Comparison of ENCODE assay signal across 25 mouse cellular contexts in genomic region chr5:151251656-151252055, GRCm38 (mm10). TPM values are rescaled to one million over a fixed set of nuclear protein-coding genes. Genes with fewer than 3 reads are reported as not detected.
DNase-seq lines count a peak whose midpoint lies in the region; ATAC-seq lines count a peak whose summit lies in the region.
"Had no signal": no experiment of that assay in that cellular context is flagged by ENCODE, and none has a peak within 500 bp of the region (broad histone marks: within the 10 kb centered on the region; RNA-seq: fewer than 3 reads in every experiment).

No protein-coding gene starts in this region.

- no peak for DNase-seq in lung, postnatal 14 days
- DNase-seq in brain, adult 2 months (ENCODE audit: low read depth, low spot score) = peak; percentile 14
- DNase-seq in adipocyte (ENCODE audit: low spot score) = no peak
- DNase-seq in limb, embryonic 10.5 days (ENCODE audit: low spot score) = no peak
- DNase-seq in adrenal gland, adult 2 months = no peak
- DNase-seq: adrenal gland, postnatal 14 days; B cell, adult 2 months; cerebellum, adult 11-12 months; gastrocnemius, adult 2 months; kidney, postnatal 14 days; lung, postnatal 36 days; right cerebral cortex, adult 18-20 months; spleen, adult 18-20 months; thymus, postnatal 36 days had no signal

- H3K27ac ChIP-seq in lung, embryonic 16.5 days (ENCODE audit: low read length) = no peak overlapping the region
- no peak overlapping the region for H3K27ac ChIP-seq in limb, embryonic 10.5 days
- H3K27ac ChIP-seq: gastrocnemius, adult 2 months; heart, embryonic 13.5 days; hindbrain, embryonic 15.5 days; intestine, embryonic 15.5 days; limb, embryonic 12.5 days; neural tube, embryonic 12.5 days had no signal

- no peak overlapping the region for H3K4me2 ChIP-seq in lung, embryonic 16.5 days (ENCODE audit: low read depth, low read length)
- H3K4me2 ChIP-seq: intestine, embryonic 15.5 days; limb, embryonic 12.5 days; midbrain, embryonic 11.5 days; neural tube, embryonic 12.5 days had no signal

- 55% methylated on average over 8 of the region's 8 CpGs for WGBS in lung, embryonic 16.5 days
- 93% methylated on average over 8 of the region's 8 CpGs for WGBS in limb, embryonic 10.5 days

- H3K4me1 ChIP-seq in lung, embryonic 16.5 days (replicated peaks; ENCODE audit: control insufficient read depth, insufficient read depth, low read length) = peaks cover 18% of the 10 kb centered on the region
- H3K4me1 ChIP-seq in limb, embryonic 10.5 days = peaks cover 13% of the 10 kb centered on the region
- H3K4me1 ChIP-seq: hindbrain, embryonic 15.5 days had no signal

- H3K4me3 ChIP-seq in lung, embryonic 16.5 days (ENCODE audit: low read length) = no peak overlapping the region
- H3K4me3 ChIP-seq in limb, embryonic 10.5 days = no peak overlapping the region
- H3K4me3 ChIP-seq: erythroblast, embryonic 14.5 days; gastrocnemius, adult 2 months; heart, embryonic 13.5 days; hindbrain, embryonic 15.5 days; intestine, embryonic 15.5 days; limb, embryonic 12.5 days; neural tube, embryonic 12.5 days had no signal

- H3K36me3 ChIP-seq in lung, embryonic 16.5 days (ENCODE audit: control insufficient read depth, insufficient read depth, low read length) = no peaks in the 10 kb centered on the region
- H3K36me3 ChIP-seq in limb, embryonic 10.5 days = no peaks in the 10 kb centered on the region
- H3K36me3 ChIP-seq: heart, embryonic 13.5 days; hindbrain, embryonic 15.5 days; intestine, embryonic 15.5 days; limb, embryonic 12.5 days; neural tube, embryonic 12.5 days had no signal

- no peaks in the 10 kb centered on the region for H3K9me3 ChIP-seq in lung, embryonic 16.5 days (ENCODE audit: control insufficient read depth, low read length)
- no peaks in the 10 kb centered on the region for H3K9me3 ChIP-seq in limb, embryonic 10.5 days (replicated peaks)
- H3K9me3 ChIP-seq: heart, embryonic 13.5 days; hindbrain, embryonic 15.5 days; intestine, embryonic 15.5 days; limb, embryonic 12.5 days; neural tube, embryonic 12.5 days had no signal

- peak; percentile 54 for ATAC-seq in lung, embryonic 16.5 days (ENCODE audit: low read depth)
- peak; percentile 38 for ATAC-seq in CD4-positive, CD25-positive, alpha-beta regulatory T cell, adult 4 months
- ATAC-seq: forebrain, embryonic 16.5 days; intestine, embryonic 15.5 days; midbrain, embryonic 16.5 days had no signal

- no peak overlapping the region for H3K9ac ChIP-seq in lung, embryonic 16.5 days (ENCODE audit: low read length)
- H3K9ac ChIP-seq: heart, embryonic 13.5 days; hindbrain, embryonic 15.5 days; intestine, embryonic 15.5 days; limb, embryonic 12.5 days; neural tube, embryonic 12.5 days had no signal

- no peaks in the 10 kb centered on the region for H3K27me3 ChIP-seq in lung, embryonic 16.5 days (ENCODE audit: control insufficient read depth, insufficient read depth, low read depth, low read length)
- no peaks in the 10 kb centered on the region for H3K27me3 ChIP-seq in limb, embryonic 10.5 days (ENCODE audit: low read depth, poor library complexity, severe bottlenecking)
- H3K27me3 ChIP-seq: hindbrain, embryonic 15.5 days; intestine, embryonic 15.5 days; limb, embryonic 12.5 days; neural tube, embryonic 12.5 days had no signal

RNA-seq across cellular contexts. Expression of gene Stard13, which starts 18.0 kb away (rescaled TPM):
- polyA plus RNA-seq in lung, embryonic 16.5 days (2015; fragmentation: Nextera tagmentation; extraction: Ambion mirVana) = 20.6 and 21.4 TPM in 2 replicates
- not detected for polyA plus RNA-seq in CD4-positive, CD25-positive, alpha-beta regulatory T cell, adult 4 months (2017; shearing (Covaris generic))
- polyA plus RNA-seq in limb, embryonic 10.5 days (2016; fragmentation: Nextera tagmentation; extraction: Ambion mirVana) = 1.8 and 3.4 TPM in 2 replicates
- total RNA-seq in adrenal gland, adult 2 months (2021) = 10 to 100 TPM; 11.3 to 20.4 TPM
- polyA plus RNA-seq in adrenal gland, adult 2 months (2012; rRNA removed) = 4.7 and 5.0 TPM in 2 replicates
